Mouse (Mus musculus): Measurements from ENCODE around the gene Dvl1. TPM values are rescaled to one million over a fixed set of nuclear protein-coding genes. Genes with fewer than 3 reads are reported as not detected.

Dvl1 gene
- polyA plus RNA-seq (2012; ENCODE audit: low replicate concordance) = 152 and 222 TPM in 2 replicates

GRCm38 (mm10) chr4:155846871-155847578, at the start of gene Dvl1:
Gene Dvl1, plus strand, starts transcription at chr4:155847402.

GRCm38 (mm10) chr4:155802741-155803339, 44.4 kb upstream of the Dvl1 start, which contains the start of gene Mrpl20:
Gene Mrpl20, plus strand, starts transcription at chr4:155802878.

GRCm38 (mm10) chr4:155811929-155812664, 35.1 kb upstream of the Dvl1 start, which contains the start of gene Ccnl2:
Gene Ccnl2, plus strand, starts transcription at chr4:155812489.

DNA sequence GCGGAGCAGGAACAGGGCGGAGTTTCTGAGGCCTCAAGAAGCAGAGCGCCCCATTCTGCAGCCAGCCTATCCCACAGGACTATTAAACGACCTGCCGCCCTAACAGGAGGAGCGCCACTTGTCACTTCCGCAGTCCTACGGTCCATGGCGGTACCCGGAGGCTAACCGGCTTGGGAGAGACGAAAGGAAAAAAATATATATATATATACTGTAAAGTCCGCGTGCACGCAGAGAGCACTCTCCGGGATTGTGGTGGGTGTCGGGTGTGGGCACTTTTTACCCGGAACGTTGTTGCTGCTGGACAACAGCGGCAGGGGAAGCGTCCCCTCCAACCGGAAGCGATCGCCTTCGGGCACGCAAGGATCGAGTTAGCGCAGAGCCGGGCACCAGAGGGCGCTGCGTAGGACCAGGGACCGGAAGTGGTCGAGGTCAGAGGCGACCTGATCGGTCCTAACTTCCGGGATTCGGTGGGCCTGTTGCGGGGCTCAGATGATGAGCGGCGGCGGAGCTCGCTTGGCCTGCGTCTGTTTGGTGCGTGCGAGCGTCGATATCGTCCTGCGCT, 15.9 kb upstream of the Dvl1 start, which contains the start of gene Aurkaip1:
TSS of gene Aurkaip1 (plus strand) at position 68 of the 562 bp plus-strand sequence.

GRCm38 (mm10) chr4:155839483-155839910, 7.7 kb upstream of the Dvl1 start, which contains the start of gene Mxra8:
Gene Mxra8, plus strand, starts transcription at chr4:155839680.

GRCm38 (mm10) chr4:155863001-155863400, 15.8 kb downstream of the Dvl1 start, which contains the start of gene Tas1r3:
Gene Tas1r3, minus strand, starts transcription at chr4:155863362.

DNA sequence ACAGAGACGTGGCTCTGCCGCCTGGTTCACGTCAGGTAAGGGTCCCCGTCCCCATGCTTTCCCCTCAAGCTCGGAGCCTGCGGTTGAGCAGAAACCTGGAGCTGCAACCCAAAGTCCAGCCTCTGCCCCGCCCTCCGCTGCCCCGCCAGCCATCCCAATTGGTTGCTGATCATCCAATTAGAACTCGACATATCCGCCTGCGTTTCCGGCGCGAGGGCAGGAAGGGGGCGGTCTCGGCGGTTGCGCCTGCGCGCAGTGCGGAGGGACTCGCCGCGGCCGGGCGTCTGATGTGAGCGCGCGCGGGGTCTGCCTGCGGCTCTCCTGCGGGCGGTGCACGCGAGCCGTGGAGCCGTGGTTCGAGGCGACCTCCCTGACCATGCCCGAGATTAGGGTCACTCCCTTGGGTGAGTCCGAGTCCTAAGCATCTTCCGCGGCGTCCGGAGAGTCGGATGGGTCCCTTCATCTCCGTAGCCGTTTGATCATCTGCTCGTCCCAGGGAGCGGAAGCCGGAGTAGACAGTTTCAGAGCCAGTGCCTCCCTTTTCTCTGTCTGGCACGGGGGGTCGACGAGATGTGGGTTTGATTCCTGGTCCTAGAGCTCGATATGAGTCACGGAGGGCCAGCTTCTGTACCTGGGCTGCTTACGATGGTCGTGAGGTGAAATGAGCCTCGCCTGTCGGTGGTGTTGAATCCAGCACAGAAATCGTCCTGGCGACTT, 22.3 kb downstream of the Dvl1 start, which contains the start of the genes Cptp and Ints11:
TSS of gene Cptp (minus strand) at position 124 of the 717 bp plus-strand sequence.
TSS of gene Ints11 (plus strand) at position 230 of the 717 bp plus-strand sequence.

DNA sequence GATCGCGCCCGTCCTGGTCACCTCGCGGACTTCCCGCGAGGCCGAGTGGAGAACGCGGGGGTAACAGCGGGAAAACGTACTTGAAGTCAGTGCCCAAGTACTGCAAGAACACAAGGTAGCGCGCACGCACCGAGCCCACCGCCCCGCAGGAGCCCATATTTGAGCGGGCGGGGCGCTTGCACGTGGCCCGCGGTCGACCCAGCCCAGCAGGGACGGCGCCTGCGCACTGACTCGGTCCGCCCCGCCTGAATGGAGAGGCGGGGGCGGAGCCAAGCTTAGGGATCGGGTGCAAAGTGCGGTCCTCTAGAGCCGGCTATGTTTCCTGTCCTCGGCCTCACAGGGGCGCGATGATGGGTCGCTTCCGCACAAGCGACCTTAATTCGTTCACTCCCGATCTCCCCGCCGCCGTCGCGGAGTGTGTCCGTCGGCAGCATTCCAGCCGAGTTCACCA, 44.4 kb downstream of the Dvl1 start, which contains the start of the genes Pusl1 and Acap3:
TSS of gene Pusl1 (minus strand) at position 231 of the 451 bp plus-strand sequence.
TSS of gene Acap3 (plus strand) at position 272 of the 451 bp plus-strand sequence.

Other genes starting within 250 kb of the Dvl1 start
- 2.0 and 5.1 TPM in 2 replicates for gene Slc35e2, start 246.0 kb upstream of the Dvl1 start, polyA plus RNA-seq (2012; ENCODE audit: low replicate concordance)
- 45.7 and 53.4 TPM in 2 replicates for gene Cdk11b, start 222.5 kb upstream of the Dvl1 start, polyA plus RNA-seq (2012; ENCODE audit: low replicate concordance)
- not detected in 2 replicates for gene Gm10563, start 202.0 kb upstream of the Dvl1 start, polyA plus RNA-seq (2012; ENCODE audit: low replicate concordance)
- gene Mmp23, start 194.0 kb upstream of the Dvl1 start, polyA plus RNA-seq (2012; ENCODE audit: low replicate concordance) = 0.21 and 3.1 TPM in 2 replicates
- 37.9 and 63.0 TPM in 2 replicates for gene Mib2, start 178.2 kb upstream of the Dvl1 start, polyA plus RNA-seq (2012; ENCODE audit: low replicate concordance)
- 2.6 TPM in 2 replicates for gene Fndc10, start 153.1 kb upstream of the Dvl1 start, polyA plus RNA-seq (2012; ENCODE audit: low replicate concordance)
- 23.8 and 40.4 TPM in 2 replicates for gene Ssu72, start 142.6 kb upstream of the Dvl1 start, polyA plus RNA-seq (2012; ENCODE audit: low replicate concordance)
- gene Tmem240, start 112.6 kb upstream of the Dvl1 start, polyA plus RNA-seq (2012; ENCODE audit: low replicate concordance) = 0.27 and 0.50 TPM in 2 replicates
- 52.4 and 57.8 TPM in 2 replicates for gene Atad3a, start 86.3 kb upstream of the Dvl1 start, polyA plus RNA-seq (2012; ENCODE audit: low replicate concordance)
- 1.1 and 2.2 TPM in 2 replicates for gene Vwa1, start 72.7 kb upstream of the Dvl1 start, polyA plus RNA-seq (2012; ENCODE audit: low replicate concordance)
- gene Tmem88b, start 61.5 kb upstream of the Dvl1 start, polyA plus RNA-seq (2012; ENCODE audit: low replicate concordance) = 0.24 and 0.29 TPM in 2 replicates
- not detected in 2 replicates for gene Ankrd65, start 57.0 kb upstream of the Dvl1 start, polyA plus RNA-seq (2012; ENCODE audit: low replicate concordance)
- gene Mrpl20, start 44.5 kb upstream of the Dvl1 start, polyA plus RNA-seq (2012; ENCODE audit: low replicate concordance) = 26.3 and 70.8 TPM in 2 replicates
- gene Ccnl2, start 34.9 kb upstream of the Dvl1 start, polyA plus RNA-seq (2012; ENCODE audit: low replicate concordance) = 33.3 and 37.7 TPM in 2 replicates
- 142 and 271 TPM in 2 replicates for gene Aurkaip1, start 16.1 kb upstream of the Dvl1 start, polyA plus RNA-seq (2012; ENCODE audit: low replicate concordance)
- gene Mxra8, start 7.7 kb upstream of the Dvl1 start, polyA plus RNA-seq (2012; ENCODE audit: low replicate concordance) = 0.21 and 2.1 TPM in 2 replicates
- gene Tas1r3, start 16.0 kb downstream of the Dvl1 start, polyA plus RNA-seq (2012; ENCODE audit: low replicate concordance) = 0.08 TPM in 1 of 2 replicates, not detected in the other
- gene Cptp, start 22.0 kb downstream of the Dvl1 start, polyA plus RNA-seq (2012; ENCODE audit: low replicate concordance) = 2.0 and 2.6 TPM in 2 replicates
- gene Ints11, start 22.1 kb downstream of the Dvl1 start, polyA plus RNA-seq (2012; ENCODE audit: low replicate concordance) = 16.3 and 20.4 TPM in 2 replicates
- 349 and 415 TPM in 2 replicates for gene Pusl1, start 44.4 kb downstream of the Dvl1 start, polyA plus RNA-seq (2012; ENCODE audit: low replicate concordance)
- 59.5 and 63.0 TPM in 2 replicates for gene Acap3, start 44.4 kb downstream of the Dvl1 start, polyA plus RNA-seq (2012; ENCODE audit: low replicate concordance)
- 114 and 120 TPM in 2 replicates for gene Ube2j2, start 96.4 kb downstream of the Dvl1 start, polyA plus RNA-seq (2012; ENCODE audit: low replicate concordance)
- gene C1qtnf12, start 114.9 kb downstream of the Dvl1 start, polyA plus RNA-seq (2012; ENCODE audit: low replicate concordance) = 122 and 138 TPM in 2 replicates
- 3.2 and 4.0 TPM in 2 replicates for gene B3galt6, start 145.2 kb downstream of the Dvl1 start, polyA plus RNA-seq (2012; ENCODE audit: low replicate concordance)
- gene Sdf4, start 145.5 kb downstream of the Dvl1 start, polyA plus RNA-seq (2012; ENCODE audit: low replicate concordance) = 40.5 and 45.3 TPM in 2 replicates
- gene Tnfrsf4, start 166.4 kb downstream of the Dvl1 start, polyA plus RNA-seq (2012; ENCODE audit: low replicate concordance) = 3.1 and 8.5 TPM in 2 replicates
- 5.5 and 8.2 TPM in 2 replicates for gene Tnfrsf18, start 178.8 kb downstream of the Dvl1 start, polyA plus RNA-seq (2012; ENCODE audit: low replicate concordance)
- not detected in 2 replicates for gene Ttll10, start 212.0 kb downstream of the Dvl1 start, polyA plus RNA-seq (2012; ENCODE audit: low replicate concordance)